Mouse (Mus musculus): ENCODE measurements around the gene Gpr152. TPM values are rescaled to one million over a fixed set of nuclear protein-coding genes. Genes with fewer than 3 reads are reported as not detected.

The Gpr152 gene
- polyA plus RNA-seq, 1 experiment from 2014 or later: not detected

DNA sequence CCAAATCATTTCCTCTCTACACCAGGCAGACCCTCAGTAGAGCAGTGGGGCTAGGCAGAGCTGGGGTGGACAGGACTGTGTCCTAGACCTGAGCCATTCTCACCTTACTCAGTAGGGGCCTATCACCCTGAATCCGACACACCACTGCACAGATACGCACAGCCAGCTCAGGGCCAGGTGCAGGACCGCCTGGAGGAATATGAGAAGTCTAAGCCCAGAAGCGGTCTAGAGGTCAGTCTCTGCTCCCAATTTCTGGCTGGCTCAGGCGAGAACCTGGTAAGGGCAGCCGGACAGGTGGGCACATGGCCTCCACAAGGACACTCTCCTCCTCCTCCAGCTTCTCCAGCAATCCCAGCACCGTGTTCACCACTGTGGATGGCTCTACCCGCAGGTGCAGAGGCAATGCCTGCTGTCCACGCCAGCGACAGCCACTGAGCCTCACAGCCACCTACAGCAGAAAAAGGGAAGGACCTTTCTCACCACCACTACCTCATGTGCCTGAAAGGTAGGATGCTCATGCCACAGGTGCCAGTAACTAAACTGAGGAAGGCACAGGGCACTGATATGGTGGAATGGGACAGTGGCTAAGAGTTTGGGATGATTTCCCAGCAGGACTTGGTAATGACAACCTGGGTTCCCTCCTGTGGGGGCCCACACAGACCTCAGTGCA is 31.3 kb downstream of the Gpr152 start:
- Histone ChIP-seq H3K4me3 (ENCODE audit: low read depth, low read length) (no peak overlapping the region), H3K4me2 (replicated peaks; ENCODE audit: low read depth) (no peak overlapping the region), H3K27ac (replicated peaks) (no peak overlapping the region), H3K27me3 (ENCODE audit: control insufficient read depth, insufficient read depth, low read length) (no peaks in the 10 kb centered on the region), H3K4me1 (replicated peaks; ENCODE audit: control insufficient read depth, insufficient read depth) (peaks cover 10% of the 10 kb centered on the region; the same call in 1 of the 2 replicates), H3K9ac (ENCODE audit: low read length) (0 out of 2 replicates have a peak overlapping the region, but pooled peaks have one; percentile 4), H3K36me3 (ENCODE audit: control insufficient read depth, insufficient read depth, low read length) (no peaks in the 10 kb centered on the region), H3K9me3 (ENCODE audit: control insufficient read depth, low read length) (no peaks in the 10 kb centered on the region)
- DNase-seq (ENCODE audit: low spot score) (no peak), ATAC-seq (ENCODE audit: low FRiP score, low TSS enrichment) (no peak)
- no peak for TF ChIP-seq EP300 (optimal IDR thresholded peaks at IDR 0.05)
- TF ChIP-seq CTCF (IDR thresholded peaks at IDR 0.05; ENCODE audit: low read depth): no peak
- WGBS: 95% methylated on average over 10 of the region's 10 CpGs

DNA sequence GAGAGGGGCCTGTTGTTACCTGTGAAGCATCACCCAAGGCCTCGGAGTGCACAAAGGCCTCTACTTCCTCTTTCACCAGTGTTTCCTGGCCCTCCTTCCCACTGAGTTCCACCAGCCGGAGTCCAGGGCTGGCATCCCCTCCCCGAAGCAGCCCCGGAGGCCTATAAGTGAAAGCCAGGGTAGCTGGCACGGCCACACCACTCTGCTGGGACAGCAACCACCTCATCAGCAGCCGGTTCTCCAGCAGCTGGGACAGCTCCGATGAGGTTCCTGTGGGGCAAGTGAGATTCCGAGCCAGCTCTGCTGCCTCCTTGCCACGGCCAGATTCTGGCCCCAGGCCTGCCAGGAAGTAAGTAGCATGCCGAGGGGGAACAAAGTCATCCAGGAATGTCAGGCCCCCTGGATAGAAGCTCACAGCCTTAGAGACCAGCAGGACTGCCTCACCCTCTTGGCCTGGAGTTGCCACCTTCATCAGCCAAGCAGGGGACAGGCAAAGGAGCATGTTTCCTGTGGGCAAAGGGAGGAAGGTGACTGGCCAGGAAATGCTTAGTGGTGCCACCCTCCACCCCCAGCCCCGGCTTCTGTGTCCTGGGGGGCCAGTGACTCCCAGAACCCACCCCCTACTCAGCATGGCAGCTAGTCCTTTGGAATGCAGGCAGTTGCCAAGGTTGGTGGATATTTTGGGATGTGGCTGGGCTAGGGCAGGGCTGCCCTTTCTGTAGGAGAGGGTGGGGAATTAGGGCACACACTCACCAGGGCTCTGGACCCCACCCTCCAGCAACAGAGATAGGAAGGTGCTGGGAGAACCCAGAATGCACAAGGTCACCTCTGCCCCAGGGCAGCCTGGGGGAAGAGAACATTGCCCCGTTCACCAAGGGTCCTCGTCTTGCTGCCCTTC is 32.1 kb downstream of the Gpr152 start:
- H3K27ac ChIP-seq (replicated peaks): no peak overlapping the region

DNA sequence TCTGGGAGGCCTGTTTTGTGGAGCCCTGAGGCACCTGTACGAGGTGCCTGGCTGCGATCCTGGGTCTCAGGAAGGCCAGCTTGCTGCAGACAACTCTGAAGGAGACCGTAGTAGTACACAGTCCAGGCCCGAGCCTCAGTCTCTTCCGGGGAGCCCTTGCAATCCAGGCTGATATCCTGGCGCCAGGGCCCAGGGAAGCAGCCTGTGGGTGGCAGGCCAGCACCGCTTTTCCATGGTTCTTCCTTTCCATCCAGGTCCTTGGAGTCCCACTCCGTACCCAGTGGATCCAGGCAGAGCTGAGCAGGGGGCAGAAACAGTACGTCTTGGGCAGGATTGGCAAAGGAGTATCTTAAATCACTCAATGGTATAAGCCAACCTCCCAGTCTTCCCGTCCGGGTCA is 33.3 kb downstream of the Gpr152 start:
- TF ChIP-seq CTCF (IDR thresholded peaks at IDR 0.05; ENCODE audit: low read depth): no peak; the same call in 1 of the 2 replicates
- TF ChIP-seq EP300 (optimal IDR thresholded peaks at IDR 0.05): no peak
- H3K4me3 ChIP-seq (ENCODE audit: low read depth, low read length): no peak overlapping the region
- H3K27ac ChIP-seq (replicated peaks): no peak overlapping the region
- DNase-seq (ENCODE audit: low spot score) (no peak), ATAC-seq (ENCODE audit: low FRiP score, low TSS enrichment) (no peak)
- H3K27me3 ChIP-seq (ENCODE audit: control insufficient read depth, insufficient read depth, low read length): no peaks in the 10 kb centered on the region
- no peak overlapping the region for H3K4me2 ChIP-seq (replicated peaks; ENCODE audit: low read depth)
- H3K36me3 ChIP-seq (ENCODE audit: control insufficient read depth, insufficient read depth, low read length): no peaks in the 10 kb centered on the region
- 69% methylated on average over 11 of the region's 11 CpGs for WGBS
- no peak overlapping the region for H3K9ac ChIP-seq (ENCODE audit: low read length)
- no peaks in the 10 kb centered on the region for H3K9me3 ChIP-seq (ENCODE audit: control insufficient read depth, low read length)
- peaks cover 10% of the 10 kb centered on the region; the same call in 1 of the 2 replicates for H3K4me1 ChIP-seq (replicated peaks; ENCODE audit: control insufficient read depth, insufficient read depth)

More for the DNA sequence above, 32.1 kb downstream of the Gpr152 start:
- no peak overlapping the region for H3K4me2 ChIP-seq (replicated peaks; ENCODE audit: low read depth)
- no peak for TF ChIP-seq EP300 (optimal IDR thresholded peaks at IDR 0.05)
- no peak for TF ChIP-seq CTCF (IDR thresholded peaks at IDR 0.05; ENCODE audit: low read depth)
- no peak for DNase-seq (ENCODE audit: low spot score)
- no peaks in the 10 kb centered on the region for H3K27me3 ChIP-seq (ENCODE audit: control insufficient read depth, insufficient read depth, low read length)
- H3K4me1 ChIP-seq (replicated peaks; ENCODE audit: control insufficient read depth, insufficient read depth): peaks cover 10% of the 10 kb centered on the region; the same call in 1 of the 2 replicates
- ATAC-seq (ENCODE audit: low FRiP score, low TSS enrichment): no peak
- H3K9ac ChIP-seq (ENCODE audit: low read length): peak overlapping the region; percentile 27; the same call in 1 of the 2 replicates
- no peaks in the 10 kb centered on the region for H3K9me3 ChIP-seq (ENCODE audit: control insufficient read depth, low read length)
- H3K4me3 ChIP-seq (ENCODE audit: low read depth, low read length): no peak overlapping the region
- 58% methylated on average over 13 of the region's 13 CpGs for WGBS
- H3K36me3 ChIP-seq (ENCODE audit: control insufficient read depth, insufficient read depth, low read length): no peaks in the 10 kb centered on the region

DNA sequence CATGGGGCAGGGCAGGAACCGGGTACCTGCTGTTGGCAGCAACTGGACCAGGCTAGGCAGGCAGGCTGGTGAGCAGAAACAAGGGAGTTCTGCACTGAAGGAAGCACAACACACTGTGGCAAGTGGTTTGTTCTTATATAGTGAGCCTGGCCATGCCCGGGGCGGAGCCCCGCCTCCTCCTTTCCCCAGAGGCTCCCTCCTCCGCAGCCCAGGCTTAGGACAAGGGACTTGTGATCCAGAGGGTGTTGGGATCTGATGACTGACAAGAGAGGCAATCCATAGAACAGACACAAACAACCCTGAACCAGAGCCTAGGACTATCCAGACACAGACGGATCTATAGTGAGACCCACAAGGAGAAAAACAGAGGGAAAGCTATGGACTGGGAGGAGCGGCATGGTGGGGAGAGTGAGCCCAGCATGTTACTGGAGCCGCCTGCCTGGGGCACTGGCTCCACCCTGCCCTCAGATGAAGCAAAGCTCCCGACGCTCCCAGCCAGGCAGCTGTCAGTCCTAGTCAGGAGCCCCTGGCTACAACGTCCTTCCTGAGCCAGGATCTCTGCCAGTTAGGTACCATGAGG is 35.9 kb downstream of the Gpr152 start, which contains the start of gene Carns1:
Gene Carns1 (minus strand): TSS at position 112 of the 580 bp plus-strand sequence.
- ATAC-seq (ENCODE audit: low FRiP score, low TSS enrichment): peak; percentile 70
- Histone ChIP-seq H3K4me2 (replicated peaks; ENCODE audit: low read depth) (peak within 1 kb of the TSS; percentile 51), H3K9me3 (ENCODE audit: control insufficient read depth, low read length) (no peaks in the 10 kb centered on the region), H3K4me1 (replicated peaks; ENCODE audit: control insufficient read depth, insufficient read depth) (peaks cover 5% of the 10 kb centered on the region; the same call in 1 of the 2 replicates), H3K9ac (ENCODE audit: low read length) (peak within 1 kb of the TSS; percentile 47), H3K27ac (replicated peaks) (peak within 1 kb of the TSS; percentile 18; the same call in 1 of the 2 replicates), H3K27me3 (ENCODE audit: control insufficient read depth, insufficient read depth, low read length) (no peaks in the 10 kb centered on the region), H3K4me3 (ENCODE audit: low read depth, low read length) (peak within 1 kb of the TSS; percentile 17; the same call in 1 of the 2 replicates), H3K36me3 (ENCODE audit: control insufficient read depth, insufficient read depth, low read length) (no peaks in the 10 kb centered on the region)
- 8% methylated on average over 11 of the region's 11 CpGs for WGBS
- peak; percentile 73 for DNase-seq (ENCODE audit: low spot score)
- TF ChIP-seq CTCF (IDR thresholded peaks at IDR 0.05; ENCODE audit: low read depth): no peak
- no peak for TF ChIP-seq EP300 (optimal IDR thresholded peaks at IDR 0.05)

DNA sequence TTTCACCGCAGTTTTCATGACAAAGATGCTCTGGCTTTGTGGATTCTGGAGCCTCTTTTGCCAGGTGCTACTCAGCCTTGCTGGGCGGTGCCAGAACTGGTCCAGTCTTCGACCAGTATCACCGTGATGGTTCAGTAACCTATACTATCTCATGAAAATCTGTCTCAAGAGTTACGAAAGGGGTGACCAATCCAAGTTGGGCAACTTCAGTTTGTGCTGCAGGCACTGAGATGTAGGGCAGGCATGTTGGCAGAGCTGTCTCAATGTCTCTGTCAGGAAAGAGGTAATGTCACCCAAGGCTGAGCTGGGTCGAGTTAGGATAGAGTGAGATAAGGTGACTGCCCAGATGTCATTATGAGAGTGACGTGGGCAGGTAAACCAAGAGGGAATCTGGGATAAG is 40.8 kb downstream of the Gpr152 start:
- Histone ChIP-seq H3K27me3 (ENCODE audit: control insufficient read depth, insufficient read depth, low read length) (no peaks in the 10 kb centered on the region), H3K9ac (ENCODE audit: low read length) (no peak overlapping the region), H3K4me1 (replicated peaks; ENCODE audit: control insufficient read depth, insufficient read depth) (peaks cover 2% of the 10 kb centered on the region; the same call in 1 of the 2 replicates), H3K36me3 (ENCODE audit: control insufficient read depth, insufficient read depth, low read length) (no peaks in the 10 kb centered on the region), H3K27ac (replicated peaks) (no peak overlapping the region), H3K9me3 (ENCODE audit: control insufficient read depth, low read length) (no peaks in the 10 kb centered on the region), H3K4me3 (ENCODE audit: low read depth, low read length) (no peak overlapping the region), H3K4me2 (replicated peaks; ENCODE audit: low read depth) (no peak overlapping the region)
- 86% methylated on average over 7 of the region's 7 CpGs for WGBS
- no peak for DNase-seq (ENCODE audit: low spot score)
- no peak for ATAC-seq (ENCODE audit: low FRiP score, low TSS enrichment)
- no peak for TF ChIP-seq CTCF (IDR thresholded peaks at IDR 0.05; ENCODE audit: low read depth)
- no peak for TF ChIP-seq EP300 (optimal IDR thresholded peaks at IDR 0.05)
